Mouse (Mus musculus): ENCODE measurements around the gene 9330182O14Rik. TPM values are rescaled to one million over a fixed set of nuclear protein-coding genes. Genes with fewer than 3 reads are reported as not detected.
A peak's percentile ranks its signal among the peaks of the same experiment; 100 is the strongest.

Gene 9330182O14Rik
- total RNA-seq (2022): not detected

DNA sequence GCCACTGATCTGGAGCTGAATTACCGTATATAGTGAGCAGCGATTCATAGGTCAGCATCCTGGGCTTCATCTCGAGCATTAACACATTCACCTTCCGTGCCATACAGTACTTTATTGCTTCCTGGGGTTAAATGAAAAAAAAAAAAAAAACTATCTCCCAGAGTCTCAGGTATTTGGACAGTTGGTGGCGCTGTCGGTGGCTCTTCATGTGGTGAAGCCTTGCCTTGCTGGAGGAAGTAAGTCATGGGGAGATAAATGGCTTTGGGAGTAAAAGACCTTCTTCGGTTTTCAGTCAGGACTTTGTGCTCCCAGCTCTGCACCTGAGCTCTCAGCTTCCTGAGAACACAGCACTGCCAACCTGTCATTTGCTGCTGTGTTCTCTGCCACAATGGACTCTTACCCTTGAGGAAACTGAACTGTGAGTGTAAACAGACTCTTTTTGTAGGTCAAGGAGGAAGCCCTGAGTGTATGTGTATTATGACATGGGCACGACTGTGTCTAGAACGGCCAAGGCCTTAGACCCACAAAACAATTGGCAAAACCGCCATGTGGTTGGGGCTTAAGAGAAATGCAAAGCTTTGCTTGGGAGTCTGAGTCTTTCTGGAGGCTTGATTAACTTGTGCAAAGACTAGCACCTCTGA, at the start of gene 9330182O14Rik:
TSS of gene 9330182O14Rik (plus strand) at position 214 of the 641 bp plus-strand sequence.
- no peak for DNase-seq (ENCODE audit: low spot score in 2 of 2)

- DNase-seq (ENCODE audit: low spot score in 2 of 2): no peak
These were observed 30.9 kb upstream of the 9330182O14Rik start for GRCm38 (mm10) chr15:40103304-40103703.

DNA sequence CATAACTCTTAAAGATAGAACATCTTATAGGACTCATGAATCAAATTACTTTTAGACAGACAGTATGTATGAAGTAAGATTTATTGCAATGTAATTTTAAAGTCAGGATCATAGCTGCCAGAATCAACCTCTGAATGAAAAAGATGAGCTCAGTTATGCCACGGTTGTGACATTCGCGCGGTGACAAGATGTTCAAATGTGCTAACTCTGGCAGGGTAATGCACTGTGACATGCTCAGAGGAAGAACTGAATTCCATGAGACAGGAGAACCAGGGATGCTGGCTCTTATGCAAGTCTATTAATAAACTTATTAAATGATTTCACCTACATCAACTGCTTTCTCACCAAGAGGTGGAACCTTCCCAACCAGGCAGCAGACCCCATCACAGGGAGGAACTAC, 28.5 kb upstream of the 9330182O14Rik start:
- DNase-seq (ENCODE audit: low spot score in 2 of 2): no peak

DNA sequence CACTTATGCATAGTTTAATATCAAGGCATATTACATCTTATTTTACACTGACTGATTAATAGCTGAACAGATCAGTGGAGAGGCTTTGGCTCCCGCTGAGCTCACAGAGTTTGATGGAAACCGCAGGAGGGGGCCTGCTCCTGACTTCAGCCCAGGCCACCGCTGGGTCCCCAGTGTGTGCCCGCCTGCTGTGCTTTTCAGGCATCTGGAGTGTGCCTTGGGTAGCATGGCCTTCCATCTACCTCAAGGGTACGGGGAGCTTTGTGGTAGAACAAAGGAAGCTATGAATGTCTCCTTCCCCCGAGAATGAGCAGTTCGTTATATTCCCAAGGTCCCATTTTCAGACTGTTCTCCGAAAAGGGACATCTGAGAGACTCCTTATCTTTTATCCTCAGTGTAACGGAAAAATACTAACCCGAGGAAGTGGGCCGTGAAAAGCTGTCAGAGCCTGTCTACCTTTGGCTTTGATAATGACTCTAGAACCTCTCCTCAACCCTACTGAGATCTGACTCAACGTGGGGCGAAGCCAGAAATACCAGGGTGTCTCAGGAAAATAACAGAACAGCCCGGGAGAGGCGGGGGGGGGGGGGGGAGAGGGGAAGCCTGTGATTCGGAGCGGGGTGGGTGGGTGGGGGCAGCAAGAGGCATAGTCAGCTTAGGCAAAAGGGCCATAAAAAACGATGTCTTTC, 20.1 kb upstream of the 9330182O14Rik start:
- no peak for DNase-seq (ENCODE audit: low spot score in 2 of 2)

DNA sequence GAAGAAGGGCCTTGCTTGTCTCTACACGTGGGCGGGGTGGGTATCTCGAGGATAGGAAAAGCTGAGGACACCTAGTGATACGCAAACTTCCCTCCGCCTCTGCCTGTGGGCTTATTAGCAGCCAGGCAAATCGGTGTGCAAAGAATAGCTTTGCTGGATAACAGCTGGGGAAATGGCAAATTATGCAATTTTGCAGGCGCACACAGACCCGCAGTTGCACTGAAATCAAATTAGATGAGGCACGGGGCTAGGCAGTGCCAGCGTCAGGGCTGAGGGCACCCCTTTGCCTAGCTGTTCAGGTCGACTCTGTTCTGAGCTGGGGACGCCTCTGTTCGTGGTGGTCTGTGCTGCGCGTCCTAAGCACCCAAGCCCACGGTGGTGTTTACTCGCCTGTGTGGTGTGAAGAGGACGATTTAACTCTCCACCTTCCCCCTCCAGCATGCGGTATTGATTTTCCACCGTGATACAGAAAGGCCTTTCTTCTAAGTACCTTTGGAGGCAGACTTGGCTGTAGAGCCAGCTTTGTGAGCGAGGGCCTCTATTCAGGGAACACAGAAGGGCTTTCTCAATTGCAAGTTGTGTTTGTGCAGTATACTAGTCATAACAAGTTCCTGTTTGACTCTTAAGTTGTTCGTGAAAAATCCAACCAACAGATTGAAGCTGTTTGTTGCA, 19.4 kb upstream of the 9330182O14Rik start:
- DNase-seq (ENCODE audit: low spot score in 2 of 2): peak; percentile 40 to 48

DNA sequence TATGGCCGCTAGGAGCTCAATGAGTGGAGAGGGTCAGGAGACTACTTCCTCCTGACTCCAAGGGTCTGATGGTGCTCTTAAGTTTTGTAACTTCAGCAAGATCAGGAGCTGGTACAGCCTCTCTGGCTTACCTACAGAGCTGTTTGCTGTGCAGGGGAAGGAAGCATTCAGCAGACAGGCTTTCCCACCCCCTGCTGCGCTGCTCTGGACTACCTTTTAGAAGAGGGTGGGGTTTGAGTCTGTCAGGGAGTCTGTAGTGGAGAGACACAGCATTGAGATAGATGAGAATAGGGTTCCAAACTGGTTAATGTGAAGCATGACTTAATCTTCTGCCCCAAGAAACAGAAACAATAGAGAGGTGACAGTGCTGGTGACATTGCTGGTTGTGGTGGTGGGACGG, 17.8 kb upstream of the 9330182O14Rik start:
- no peak for DNase-seq (ENCODE audit: low spot score in 2 of 2)

GRCm38 (mm10) chr15:40124211-40124953, 9.8 kb upstream of the 9330182O14Rik start:
- DNase-seq (ENCODE audit: low spot score in 2 of 2): no peak

GRCm38 (mm10) chr15:40129496-40129895, 4.7 kb upstream of the 9330182O14Rik start:
- no peak for DNase-seq (ENCODE audit: low spot score in 2 of 2)

- DNase-seq (ENCODE audit: low spot score in 2 of 2): peak; percentile 25 to 84
These were observed 3.2 kb upstream of the 9330182O14Rik start for GRCm38 (mm10) chr15:40130880-40131478.

DNA sequence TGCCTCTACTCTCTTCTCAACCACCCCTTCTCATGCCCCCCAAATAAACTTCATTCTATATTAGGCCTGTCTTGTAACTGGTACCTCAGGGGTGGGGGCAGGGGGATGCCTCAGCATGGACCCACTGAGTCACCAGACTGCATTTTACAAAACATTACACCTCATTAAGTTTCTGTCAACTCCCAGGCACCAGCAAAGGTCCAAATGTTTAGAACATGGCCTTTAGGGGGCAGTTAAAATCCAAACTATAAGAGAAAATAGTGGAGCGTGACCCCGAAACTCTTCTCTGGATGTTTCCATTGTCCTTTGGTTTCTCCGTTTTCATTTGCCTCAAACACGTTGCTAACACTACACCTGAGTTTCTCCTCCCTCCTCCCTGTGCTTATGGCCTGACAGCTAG, 1.8 kb upstream of the 9330182O14Rik start:
- no peak for DNase-seq (ENCODE audit: low spot score in 2 of 2)

DNA sequence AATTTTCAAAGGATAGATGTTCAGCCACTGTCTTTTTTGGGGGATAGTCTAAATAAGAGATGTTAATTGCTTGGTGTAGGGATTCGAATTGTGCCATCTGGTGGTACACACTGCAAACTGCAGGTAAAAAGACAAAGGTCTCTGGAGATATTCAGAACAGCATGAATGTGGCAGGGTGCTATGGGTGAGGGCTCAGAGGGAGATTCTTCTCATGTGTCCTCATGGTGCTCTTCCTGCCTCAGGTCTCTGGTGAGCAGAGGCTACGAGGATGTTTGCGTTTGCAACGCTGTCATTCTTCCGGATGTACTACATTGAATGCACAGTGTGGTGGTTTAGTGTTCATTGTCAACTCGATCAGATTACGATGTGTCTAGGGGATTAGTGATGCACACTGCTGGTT, 10.1 kb downstream of the 9330182O14Rik start:
- peak in 1 of 2 experiments; percentile 40 for DNase-seq (ENCODE audit: low spot score in 2 of 2)

DNA sequence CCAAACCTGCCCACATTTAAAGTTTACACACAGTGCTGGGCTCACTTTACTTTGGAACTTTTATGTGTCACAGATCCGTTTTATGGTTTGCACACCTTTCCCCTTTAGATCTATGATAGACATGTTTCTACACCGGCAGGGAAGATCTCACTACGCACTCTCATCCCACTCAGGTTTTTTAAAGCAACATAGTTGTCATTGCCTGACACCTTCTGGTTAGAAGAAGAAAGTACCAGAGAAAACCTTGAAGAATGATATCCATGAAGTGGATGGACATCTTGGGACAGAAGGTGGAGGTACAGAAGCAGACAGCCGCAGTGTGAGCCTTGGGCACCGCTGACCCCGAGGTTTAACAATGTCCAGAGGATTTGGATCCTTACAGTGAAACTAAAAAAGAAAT, 23.5 kb downstream of the 9330182O14Rik start:
- DNase-seq (ENCODE audit: low spot score in 2 of 2): no peak

- DNase-seq (ENCODE audit: low spot score in 2 of 2): no peak
These were observed 32.6 kb downstream of the 9330182O14Rik start for GRCm38 (mm10) chr15:40166560-40167275.

DNA sequence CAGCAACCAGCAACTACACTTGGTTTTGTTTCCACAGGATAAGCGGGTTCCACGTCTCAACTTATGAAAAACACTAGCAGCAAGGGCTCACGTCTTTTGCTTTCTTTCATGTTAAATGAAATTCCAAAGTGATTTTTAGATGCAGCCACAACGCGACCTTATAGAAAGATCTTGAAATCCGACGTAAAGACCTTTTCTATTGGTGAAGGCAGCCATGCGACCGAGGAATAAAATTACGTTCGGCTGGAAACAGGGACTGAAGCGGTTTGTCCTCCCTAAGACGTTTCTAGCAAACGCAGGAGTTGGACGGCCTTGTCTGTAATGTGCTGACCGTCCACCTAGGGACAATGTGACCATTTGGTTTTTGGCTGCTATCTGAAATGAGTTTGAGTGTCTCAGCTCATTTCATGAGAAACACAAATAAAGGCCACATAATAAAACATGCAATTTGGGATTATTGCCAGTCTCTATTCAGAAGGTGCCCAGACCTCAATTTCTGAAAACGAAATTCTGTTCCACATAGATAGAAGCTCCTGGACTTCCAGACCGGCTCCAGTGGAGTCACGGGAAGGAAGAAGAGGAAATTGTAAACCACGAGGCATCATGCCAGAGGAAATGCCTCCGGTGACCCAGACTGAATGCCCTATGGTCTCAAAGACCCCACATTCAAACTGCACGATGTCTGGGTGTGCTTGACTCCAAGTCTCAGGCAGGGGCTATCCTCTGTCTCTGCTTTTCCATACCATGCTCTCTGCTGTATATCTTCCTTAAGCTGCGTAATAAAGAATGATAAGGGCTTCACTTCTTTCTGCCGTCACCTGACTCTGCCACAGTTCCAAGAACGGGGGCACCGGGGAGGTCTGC, 33.3 kb downstream of the 9330182O14Rik start:
- no peak for DNase-seq (ENCODE audit: low spot score in 2 of 2)

DNA sequence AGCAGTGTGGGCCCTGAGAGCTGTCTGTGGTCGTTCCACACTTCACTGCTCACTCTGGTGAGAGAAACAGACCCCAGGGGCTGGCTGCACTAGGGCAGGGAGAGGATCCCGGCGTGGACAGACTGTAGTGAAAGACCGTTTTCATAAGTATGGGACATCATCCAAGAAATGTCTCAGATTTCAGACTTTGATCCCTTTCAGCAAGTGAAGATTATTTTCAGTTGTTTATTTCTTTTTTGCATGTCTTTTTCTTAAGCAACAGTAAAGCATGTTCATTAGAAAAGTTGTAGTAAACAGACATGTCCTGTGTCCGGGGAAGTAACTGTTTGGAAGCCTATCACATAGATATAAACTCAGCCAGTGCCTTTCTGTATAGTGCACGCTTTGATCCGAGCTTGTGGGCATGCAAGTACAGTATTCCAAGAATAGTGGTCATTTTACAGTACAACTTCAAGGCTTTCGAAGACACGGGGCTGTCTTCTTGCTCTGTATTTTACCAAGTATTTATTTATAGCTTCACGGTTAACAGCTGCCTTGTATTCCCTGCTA, 34.0 kb downstream of the 9330182O14Rik start:
- no peak for DNase-seq (ENCODE audit: low spot score in 2 of 2)

DNA sequence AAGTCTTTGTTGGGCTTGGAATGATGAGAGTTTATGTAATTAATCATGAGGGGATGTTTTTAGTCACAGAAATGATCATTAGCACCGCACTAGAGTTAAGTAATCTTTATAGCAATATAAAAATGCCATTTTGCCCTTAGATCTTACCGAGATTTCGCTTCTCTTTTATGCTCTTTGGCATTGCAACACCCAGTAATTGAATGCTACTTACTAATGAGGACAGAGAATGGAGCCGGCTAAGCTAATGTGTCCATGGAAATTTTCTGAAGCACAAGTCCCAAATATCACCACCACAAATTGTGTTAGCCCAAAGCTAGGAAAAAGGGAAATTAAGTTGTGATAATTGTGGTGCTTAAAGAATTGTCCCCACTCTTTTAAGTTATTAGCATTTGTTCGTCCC, 34.9 kb downstream of the 9330182O14Rik start:
- DNase-seq (ENCODE audit: low spot score in 2 of 2): no peak

- no peak for DNase-seq (ENCODE audit: low spot score in 2 of 2)
These were observed 35.5 kb downstream of the 9330182O14Rik start for GRCm38 (mm10) chr15:40169705-40170104.

- no peak for DNase-seq (ENCODE audit: low spot score in 2 of 2)
These were observed 45.3 kb downstream of the 9330182O14Rik start for GRCm38 (mm10) chr15:40179423-40179822.

DNA sequence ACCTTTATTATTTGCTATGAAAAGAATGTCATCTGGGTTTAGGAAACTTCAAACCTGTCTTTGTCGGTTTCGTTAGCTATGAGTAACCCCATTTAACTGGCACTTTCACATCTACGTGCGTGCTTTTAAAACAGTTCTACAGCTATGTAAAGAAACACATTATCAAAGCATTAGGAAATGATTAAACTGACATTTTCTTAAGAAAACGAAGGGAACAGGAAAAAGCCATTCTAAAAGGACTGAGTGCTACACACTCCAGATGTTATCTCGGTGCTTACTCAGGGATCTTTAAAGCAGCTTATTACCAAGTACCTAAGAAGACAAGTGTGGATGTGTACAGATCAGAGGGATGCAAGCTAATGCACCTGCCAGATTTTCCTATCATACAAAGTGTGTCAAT, 52.9 kb downstream of the 9330182O14Rik start:
- DNase-seq (ENCODE audit: low spot score in 2 of 2): no peak

Measured in left cerebral cortex, adult 8-10 months (tissue).